Mouse (Mus musculus): ENCODE results near the gene Adh1. TPM values are rescaled to one million over a fixed set of nuclear protein-coding genes. Genes with fewer than 3 reads are reported as not detected.

Adh1 gene
- polyA plus RNA-seq, 1 experiment: not detected

GRCm38 (mm10) chr3:138225853-138226252, 34.9 kb upstream of the Adh1 start:
- TF ChIP-seq MAX (IDR thresholded peaks at IDR 0.05; ENCODE audit: low read depth): no peak
- TF ChIP-seq POLR2A (IDR thresholded peaks at IDR 0.05; ENCODE audit: insufficient read length, low read depth): no peak
- no peak for TF ChIP-seq USF1 (IDR thresholded peaks at IDR 0.05; ENCODE audit: low read depth)
- TF ChIP-seq MYOG (IDR thresholded peaks at IDR 0.05; ENCODE audit: control insufficient read depth in 1 of 3, insufficient read depth in 1 of 3, insufficient read length in 2 of 3, low read depth in 2 of 3): no peak
- TF ChIP-seq POLR2AphosphoS2 (IDR thresholded peaks at IDR 0.05; ENCODE audit: insufficient read length, low read depth): no peak
- no peak for TF ChIP-seq MYOD1 (IDR thresholded peaks at IDR 0.05; ENCODE audit: control insufficient read depth in 1 of 3, insufficient read length in 2 of 3, low read depth in 2 of 3)
- TF ChIP-seq TCF3 (IDR thresholded peaks at IDR 0.05; ENCODE audit: insufficient read length, low read depth): no peak
- TF ChIP-seq E2F4 (IDR thresholded peaks at IDR 0.05; ENCODE audit: insufficient read depth): no peak
- TF ChIP-seq TCF12 (IDR thresholded peaks at IDR 0.05; ENCODE audit: insufficient read depth, poor library complexity, severe bottlenecking): no peak
- TF ChIP-seq REST (IDR thresholded peaks at IDR 0.05; ENCODE audit: insufficient read depth, insufficient read length): no peak
- no peak for TF ChIP-seq CEBPB (IDR thresholded peaks at IDR 0.05; ENCODE audit: insufficient read depth, poor library complexity, severe bottlenecking)
- no peak for TF ChIP-seq SRF (IDR thresholded peaks at IDR 0.05; ENCODE audit: control insufficient read depth, insufficient read length, low read depth)
- H3K4me3 ChIP-seq: no peak overlapping the region

GRCm38 (mm10) chr3:138226476-138226875, 34.3 kb upstream of the Adh1 start:
- Histone ChIP-seq H3K79me2 (ENCODE audit: control insufficient read depth, insufficient read depth) (no peaks in the 10 kb centered on the region), H3K27me3 (ENCODE audit: control insufficient read depth, insufficient read depth, insufficient read length) (no peaks in the 10 kb centered on the region), H3K36me3 (ENCODE audit: control insufficient read depth, insufficient read depth) (peaks cover 51% of the 10 kb centered on the region), H3K4me3 (no peak overlapping the region), H3ac (ENCODE audit: control insufficient read depth, insufficient read length) (no peak overlapping the region), H3K4me2 (ENCODE audit: low read depth) (no peak overlapping the region)
- TF ChIP-seq CEBPB (IDR thresholded peaks at IDR 0.05; ENCODE audit: insufficient read depth, poor library complexity, severe bottlenecking) (no peak), MYOD1 (IDR thresholded peaks at IDR 0.05; ENCODE audit: control insufficient read depth in 1 of 3, insufficient read length in 2 of 3, low read depth in 2 of 3) (no peak), E2F4 (IDR thresholded peaks at IDR 0.05; ENCODE audit: insufficient read depth) (no peak), SRF (IDR thresholded peaks at IDR 0.05; ENCODE audit: control insufficient read depth, insufficient read length, low read depth) (no peak), USF1 (IDR thresholded peaks at IDR 0.05; ENCODE audit: low read depth) (no peak), REST (IDR thresholded peaks at IDR 0.05; ENCODE audit: insufficient read depth, insufficient read length) (no peak), MYOG (IDR thresholded peaks at IDR 0.05; ENCODE audit: control insufficient read depth in 1 of 3, insufficient read depth in 1 of 3, insufficient read length in 2 of 3, low read depth in 2 of 3) (no peak), MAX (IDR thresholded peaks at IDR 0.05; ENCODE audit: low read depth) (no peak), TCF12 (IDR thresholded peaks at IDR 0.05; ENCODE audit: insufficient read depth, poor library complexity, severe bottlenecking) (no peak), TCF3 (IDR thresholded peaks at IDR 0.05; ENCODE audit: insufficient read length, low read depth) (no peak)

More at GRCm38 (mm10) chr3:138225853-138226252, 34.9 kb upstream of the Adh1 start:
- Histone ChIP-seq H3K79me2 (ENCODE audit: control insufficient read depth, insufficient read depth) (no peaks in the 10 kb centered on the region), H3ac (ENCODE audit: control insufficient read depth, insufficient read length) (no peak overlapping the region), H3K4me2 (ENCODE audit: low read depth) (no peak overlapping the region), H3K36me3 (ENCODE audit: control insufficient read depth, insufficient read depth) (peaks cover 51% of the 10 kb centered on the region), H3K27me3 (ENCODE audit: control insufficient read depth, insufficient read depth, insufficient read length) (no peaks in the 10 kb centered on the region)

GRCm38 (mm10) chr3:138227082-138227481, 33.7 kb upstream of the Adh1 start:
- Histone ChIP-seq H3K4me3 (no peak overlapping the region), H3ac (ENCODE audit: control insufficient read depth, insufficient read length) (no peak overlapping the region), H3K36me3 (ENCODE audit: control insufficient read depth, insufficient read depth) (peaks cover 51% of the 10 kb centered on the region), H3K4me2 (ENCODE audit: low read depth) (no peak overlapping the region), H3K27me3 (ENCODE audit: control insufficient read depth, insufficient read depth, insufficient read length) (no peaks in the 10 kb centered on the region), H3K79me2 (ENCODE audit: control insufficient read depth, insufficient read depth) (no peaks in the 10 kb centered on the region)
- TF ChIP-seq MYOD1 (IDR thresholded peaks at IDR 0.05; ENCODE audit: control insufficient read depth in 1 of 3, insufficient read length in 2 of 3, low read depth in 2 of 3): no peak

GRCm38 (mm10) chr3:138227782-138228181, 33.0 kb upstream of the Adh1 start:
- Histone ChIP-seq H3K4me3 (no peak overlapping the region), H3K36me3 (ENCODE audit: control insufficient read depth, insufficient read depth) (peaks cover 47% of the 10 kb centered on the region), H3ac (ENCODE audit: control insufficient read depth, insufficient read length) (no peak overlapping the region), H3K4me2 (ENCODE audit: low read depth) (no peak overlapping the region), H3K27me3 (ENCODE audit: control insufficient read depth, insufficient read depth, insufficient read length) (no peaks in the 10 kb centered on the region), H3K79me2 (ENCODE audit: control insufficient read depth, insufficient read depth) (no peaks in the 10 kb centered on the region)
- TF ChIP-seq CEBPB (IDR thresholded peaks at IDR 0.05; ENCODE audit: insufficient read depth, poor library complexity, severe bottlenecking): no peak
- TF ChIP-seq MYOG (IDR thresholded peaks at IDR 0.05; ENCODE audit: control insufficient read depth in 1 of 3, insufficient read depth in 1 of 3, insufficient read length in 2 of 3, low read depth in 2 of 3): no peak
- no peak for TF ChIP-seq SRF (IDR thresholded peaks at IDR 0.05; ENCODE audit: control insufficient read depth, insufficient read length, low read depth)

- Histone ChIP-seq H3K27me3 (ENCODE audit: control insufficient read depth, insufficient read depth, insufficient read length) (no peaks in the 10 kb centered on the region), H3K36me3 (ENCODE audit: control insufficient read depth, insufficient read depth) (peaks cover 47% of the 10 kb centered on the region), H3ac (ENCODE audit: control insufficient read depth, insufficient read length) (no peak overlapping the region), H3K4me3 (no peak overlapping the region), H3K79me2 (ENCODE audit: control insufficient read depth, insufficient read depth) (no peaks in the 10 kb centered on the region), H3K4me2 (ENCODE audit: low read depth) (no peak overlapping the region)
- TF ChIP-seq MAX (IDR thresholded peaks at IDR 0.05; ENCODE audit: low read depth): no peak
- TF ChIP-seq E2F4 (IDR thresholded peaks at IDR 0.05; ENCODE audit: insufficient read depth): no peak
- no peak for TF ChIP-seq MYOG (IDR thresholded peaks at IDR 0.05; ENCODE audit: control insufficient read depth in 1 of 3, insufficient read depth in 1 of 3, insufficient read length in 2 of 3, low read depth in 2 of 3)
- no peak for TF ChIP-seq SRF (IDR thresholded peaks at IDR 0.05; ENCODE audit: control insufficient read depth, insufficient read length, low read depth)
- TF ChIP-seq TCF12 (IDR thresholded peaks at IDR 0.05; ENCODE audit: insufficient read depth, poor library complexity, severe bottlenecking): no peak
- TF ChIP-seq TCF3 (IDR thresholded peaks at IDR 0.05; ENCODE audit: insufficient read length, low read depth): no peak
- TF ChIP-seq REST (IDR thresholded peaks at IDR 0.05; ENCODE audit: insufficient read depth, insufficient read length): no peak
- no peak for TF ChIP-seq POLR2AphosphoS2 (IDR thresholded peaks at IDR 0.05; ENCODE audit: insufficient read length, low read depth)
- TF ChIP-seq CEBPB (IDR thresholded peaks at IDR 0.05; ENCODE audit: insufficient read depth, poor library complexity, severe bottlenecking): no peak
- no peak for TF ChIP-seq POLR2A (IDR thresholded peaks at IDR 0.05; ENCODE audit: insufficient read length, low read depth)
- TF ChIP-seq USF1 (IDR thresholded peaks at IDR 0.05; ENCODE audit: low read depth): no peak
- no peak for TF ChIP-seq MYOD1 (IDR thresholded peaks at IDR 0.05; ENCODE audit: control insufficient read depth in 1 of 3, insufficient read length in 2 of 3, low read depth in 2 of 3)
Observed at GRCm38 (mm10) chr3:138229448-138229847, 31.3 kb upstream of the Adh1 start.

Data from myocyte (in vitro differentiated cells).